Mouse (Mus musculus): ENCODE measurements around the gene Tmc6.

- TF ChIP-seq GATA1 (IDR thresholded peaks at IDR 0.05; ENCODE audit: borderline replicate concordance, low read length) (no peak), FLI1 (IDR thresholded peaks at IDR 0.05; ENCODE audit: low read length) (no peak)
Observed at GRCm38 (mm10) chr11:117777111-117777510, 4.9 kb downstream of the Tmc6 start.

All from megakaryocyte, embryonic 14.5 days (primary cell).